Mouse (Mus musculus): ENCODE results near the gene Elf2.

- TF ChIP-seq POLR2A (IDR thresholded peaks at IDR 0.05; ENCODE audit: borderline replicate concordance, insufficient read depth, low read length), result no peak
- TF ChIP-seq CTCF (IDR thresholded peaks at IDR 0.05; ENCODE audit: borderline replicate concordance, insufficient read depth, low read depth, low read length), result no peak
Observed at GRCm38 (mm10) chr3:51342152-51342551, 1.7 kb upstream of the Elf2 start.
